Comparison of ENCODE assay signal across 8 mouse cellular contexts in genomic region chr7:93006694-93007231, GRCm38 (mm10).
DNase-seq lines count a peak whose midpoint lies in the region; ATAC-seq and TF ChIP-seq lines count a peak whose summit lies in the region.
"Not testable (repeated sequence)": the region's sequence is repeated elsewhere in the genome, so short reads cannot be mapped to it uniquely, and the experiment has no call there.

No protein-coding gene starts in this region.

- H3K4me3 ChIP-seq in forebrain, embryonic 13.5 days; hindbrain, embryonic 16.5 days (ENCODE audit: low read length); lung, adult 2 months (replicated peaks; ENCODE audit: extremely low read depth, low read depth, low read length); neural tube, embryonic 13.5 days: not testable (repeated sequence)

- 28% methylated on average over 5 of the region's 5 CpGs for WGBS in forebrain, embryonic 13.5 days
- WGBS in hindbrain, embryonic 16.5 days, result 35% methylated on average over 5 of the region's 5 CpGs
- WGBS in lung, adult 2 months, result 22% methylated on average over 5 of the region's 5 CpGs
- 44% methylated on average over 5 of the region's 5 CpGs for WGBS in neural tube, embryonic 13.5 days

- not testable (repeated sequence) for H3K9me3 ChIP-seq in forebrain, embryonic 13.5 days (replicated peaks); hindbrain, embryonic 16.5 days (ENCODE audit: control insufficient read depth, low read length); neural tube, embryonic 13.5 days

- not testable (repeated sequence) for TF ChIP-seq POLR2A in lung, adult 2 months (IDR thresholded peaks at IDR 0.05; ENCODE audit: borderline replicate concordance, extremely low read depth, low read depth, low read length)

- ATAC-seq in forebrain, embryonic 13.5 days, result peak; percentile 73
- ATAC-seq in hindbrain, embryonic 16.5 days, result peak; percentile 85
- peak; percentile 65; the same call in 1 of the 2 replicates for ATAC-seq in neural tube, embryonic 13.5 days (ENCODE audit: low read depth)

- not testable (repeated sequence) for H3K4me2 ChIP-seq in forebrain, embryonic 13.5 days; hindbrain, embryonic 16.5 days (ENCODE audit: low read length); neural tube, embryonic 13.5 days

- H3K27me3 ChIP-seq in forebrain, embryonic 13.5 days; hindbrain, embryonic 16.5 days (replicated peaks; ENCODE audit: control insufficient read depth, insufficient read depth, low read length); neural tube, embryonic 13.5 days: not testable (repeated sequence)

- not testable (repeated sequence) for H3K36me3 ChIP-seq in forebrain, embryonic 13.5 days (ENCODE audit: poor library complexity, severe bottlenecking); hindbrain, embryonic 16.5 days (ENCODE audit: control insufficient read depth, insufficient read depth, low read length); neural tube, embryonic 13.5 days

- TF ChIP-seq CTCF in lung, adult 2 months (IDR thresholded peaks at IDR 0.05; ENCODE audit: insufficient read depth, low read length), result not testable (repeated sequence)

- peaks cover 13% of the 10 kb centered on the region for H3K4me1 ChIP-seq in forebrain, embryonic 13.5 days
- not testable (repeated sequence) for H3K4me1 ChIP-seq in hindbrain, embryonic 16.5 days (ENCODE audit: control insufficient read depth, insufficient read depth, low read depth, low read length); lung, adult 2 months (ENCODE audit: control insufficient read depth, insufficient read depth, low read length); neural tube, embryonic 13.5 days (replicated peaks)

- H3K9ac ChIP-seq in forebrain, embryonic 13.5 days; hindbrain, embryonic 16.5 days (ENCODE audit: low read depth, low read length); neural tube, embryonic 13.5 days: not testable (repeated sequence)

- H3K27ac ChIP-seq in forebrain, embryonic 13.5 days; neural tube, embryonic 13.5 days (replicated peaks): not testable (repeated sequence)
- peak overlapping the region; percentile 64 for H3K27ac ChIP-seq in hindbrain, embryonic 16.5 days (ENCODE audit: low read depth, low read length)

- peak; percentile 9 for DNase-seq in cerebellum, adult 11 months
- DNase-seq in heart, adult 8-10 months (ENCODE audit: low spot score), result peak; percentile 78
- peak; percentile 64 to 70 for DNase-seq in layer of hippocampus, postnatal 10 days (ENCODE audit: low spot score in 2 of 2)
- DNase-seq in lung, adult 2 months, result peak; percentile 4
- peak; percentile 1 for DNase-seq in thymus, postnatal 25 days

Comparison
In these comparisons a context has a peak if more than half of its experiments do, and no peak if none do; other contexts are left out.
1. DNase-seq: peak in every context shown above with its lines; median percentile 78 in heart, adult 8-10 months; 67 in layer of hippocampus, postnatal 10 days; 9 in cerebellum, adult 11 months; 4 in lung, adult 2 months; 1 in thymus, postnatal 25 days.